Mouse (Mus musculus): ENCODE results near the gene Derl3.

Derl3 gene

GRCm38 (mm10) chr10:75913013-75913589 lies 19.9 kb downstream of the Derl3 start:
- no peak for DNase-seq (ENCODE audit: low spot score)

GRCm38 (mm10) chr10:75915557-75915956 lies 22.3 kb downstream of the Derl3 start:
- no peak for DNase-seq (ENCODE audit: low spot score)

- DNase-seq (ENCODE audit: low spot score) = no peak
These were observed 23.6 kb downstream of the Derl3 start for GRCm38 (mm10) chr10:75916840-75917239.

- DNase-seq (ENCODE audit: low spot score) = no peak
These were observed 25.8 kb downstream of the Derl3 start for GRCm38 (mm10) chr10:75919026-75919425.

GRCm38 (mm10) chr10:75921026-75921725 lies 28.0 kb downstream of the Derl3 start, which contains the start of gene Smarcb1:
TSS of gene Smarcb1 (minus strand) at chr10:75921617.
- peak; percentile 93 for DNase-seq (ENCODE audit: low spot score)

- no peak for DNase-seq (ENCODE audit: low spot score)
These were observed 28.7 kb downstream of the Derl3 start for GRCm38 (mm10) chr10:75921726-75922560.

- no peak for DNase-seq (ENCODE audit: low spot score)
These were observed 31.1 kb downstream of the Derl3 start for GRCm38 (mm10) chr10:75924324-75924723.

GRCm38 (mm10) chr10:75926396-75926795 lies 33.2 kb downstream of the Derl3 start:
- DNase-seq (ENCODE audit: low spot score) = no peak

GRCm38 (mm10) chr10:75930304-75930703 lies 37.1 kb downstream of the Derl3 start:
- no peak for DNase-seq (ENCODE audit: low spot score)

GRCm38 (mm10) chr10:75931311-75931710 lies 38.1 kb downstream of the Derl3 start:
- DNase-seq (ENCODE audit: low spot score) = no peak

GRCm38 (mm10) chr10:75932081-75932678 lies 39.0 kb downstream of the Derl3 start:
- DNase-seq (ENCODE audit: low spot score) = peak; percentile 61

- no peak for DNase-seq (ENCODE audit: low spot score)
These were observed 39.7 kb downstream of the Derl3 start, which contains the start of gene Chchd10 for GRCm38 (mm10) chr10:75932891-75933290. TSS of gene Chchd10 (plus strand) at chr10:75933130.

- no peak for DNase-seq (ENCODE audit: low spot score)
These were observed 41.8 kb downstream of the Derl3 start for GRCm38 (mm10) chr10:75934991-75935390.

GRCm38 (mm10) chr10:75935680-75936541 lies 42.7 kb downstream of the Derl3 start, which contains the start of gene Mmp11:
TSS of gene Mmp11 (minus strand) at chr10:75936496.
- DNase-seq (ENCODE audit: low spot score) = peak; percentile 49

- DNase-seq (ENCODE audit: low spot score) = no peak
These were observed 43.9 kb downstream of the Derl3 start for GRCm38 (mm10) chr10:75936909-75937667.

GRCm38 (mm10) chr10:75937851-75938643 lies 44.8 kb downstream of the Derl3 start:
- no peak for DNase-seq (ENCODE audit: low spot score)

- DNase-seq (ENCODE audit: low spot score) = no peak
These were observed 46.4 kb downstream of the Derl3 start for GRCm38 (mm10) chr10:75939481-75940234.

- DNase-seq (ENCODE audit: low spot score) = no peak
These were observed 47.3 kb downstream of the Derl3 start, which contains the start of gene Gm867 for GRCm38 (mm10) chr10:75940520-75940919. TSS of gene Gm867 (minus strand) at chr10:75940672.

Measured in urinary bladder, postnatal 25 days (tissue).